Mouse (Mus musculus) heart, embryonic 10.5 days (tissue): ENCODE results near the gene Catsperz. TPM values are rescaled to one million over a fixed set of nuclear protein-coding genes. Genes with fewer than 3 reads are reported as not detected.
"Not testable (repeated sequence)": the region's sequence is repeated elsewhere in the genome, so short reads cannot be mapped to it uniquely, and the experiment has no call there.

ENCODE experiments used
- DNase-seq: peaks from one replicate; pipeline ENCODE4 v3.0.0-alpha.2; 2017; ENCODE audit warnings: low spot score
- H3K27ac ChIP-seq: fragments of 300-500 bp; sonication (generic); 2 replicates; pipeline ENCODE4 v1.5.1; 2016; ENCODE audit warnings: mild to moderate bottlenecking
- H3K27me3 ChIP-seq: fragments of 300-500 bp; sonication (generic); 2 replicates; pipeline ENCODE4 v1.6.1; 2016; ENCODE audit warnings: mild to moderate bottlenecking; ENCODE audit not compliant: poor library complexity, insufficient read depth, severe bottlenecking
- H3K36me3 ChIP-seq: fragments of 300-500 bp; sonication (generic); 2 replicates; pipeline ENCODE4 v1.6.1; 2016; ENCODE audit warnings: mild to moderate bottlenecking, moderate library complexity
- H3K4me1 ChIP-seq: fragments of 300-500 bp; sonication (generic); 2 replicates; pipeline ENCODE4 v1.6.1; 2016; ENCODE audit warnings: mild to moderate bottlenecking
- H3K4me3 ChIP-seq: fragments of 300-500 bp; sonication (generic); 2 replicates; pipeline ENCODE4 v1.5.1; 2016; ENCODE audit warnings: mild to moderate bottlenecking, moderate library complexity
- H3K9me3 ChIP-seq: fragments of 300-500 bp; sonication (generic); 2 replicates; pipeline ENCODE4 v1.6.1; 2016; ENCODE audit warnings: mild to moderate bottlenecking, moderate library complexity
- WGBS: fragments of 180-500 bp; shearing (Covaris S2); methylation state at CpG from one replicate; pipeline ENCODE4 v1.1.7; 2016; 5-methylcytosine and 5-hydroxymethylcytosine counted together
- polyA plus RNA-seq: library from polyadenylated mRNA; unstranded; fragments of >200 nt; fragmentation: Nextera tagmentation; extraction: Ambion mirVana; gene quantifications from 2 replicates; pipeline ENCODE4 v1.2.1, GENCODE M21; 2016

Gene Catsperz
- polyA plus RNA-seq, 1 experiment from 2014 or later = 2.3 TPM

DNA sequence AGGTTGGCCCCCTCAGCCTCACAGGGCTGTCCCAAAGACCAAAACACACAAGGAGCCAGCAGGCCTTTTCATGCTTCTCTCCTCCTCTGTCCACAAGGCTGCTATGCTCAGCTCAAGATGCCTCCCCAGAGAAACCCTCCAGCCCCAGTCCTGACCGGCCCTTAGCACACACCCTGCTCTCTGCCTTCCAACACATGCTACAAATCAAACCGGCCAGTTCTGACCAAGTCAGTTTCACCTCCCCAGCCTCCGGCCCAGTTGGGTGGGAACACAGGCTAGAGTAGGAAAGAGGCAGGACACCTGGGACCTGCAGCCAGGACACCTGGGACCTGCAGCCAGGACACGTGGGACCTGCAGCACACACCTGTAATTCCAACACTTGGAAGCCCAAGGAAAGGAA is 8.7 kb downstream of the Catsperz start:
- H3K9me3 ChIP-seq = no peaks in the 10 kb centered on the region
- no peak overlapping the region for H3K27ac ChIP-seq
- no peak for DNase-seq
- H3K36me3 ChIP-seq = peaks cover 36% of the 10 kb centered on the region
- H3K4me3 ChIP-seq = no peak overlapping the region
- WGBS = 84% methylated on average over 4 of the region's 4 CpGs
- no peaks in the 10 kb centered on the region for H3K27me3 ChIP-seq
- peaks cover 35% of the 10 kb centered on the region for H3K4me1 ChIP-seq

DNA sequence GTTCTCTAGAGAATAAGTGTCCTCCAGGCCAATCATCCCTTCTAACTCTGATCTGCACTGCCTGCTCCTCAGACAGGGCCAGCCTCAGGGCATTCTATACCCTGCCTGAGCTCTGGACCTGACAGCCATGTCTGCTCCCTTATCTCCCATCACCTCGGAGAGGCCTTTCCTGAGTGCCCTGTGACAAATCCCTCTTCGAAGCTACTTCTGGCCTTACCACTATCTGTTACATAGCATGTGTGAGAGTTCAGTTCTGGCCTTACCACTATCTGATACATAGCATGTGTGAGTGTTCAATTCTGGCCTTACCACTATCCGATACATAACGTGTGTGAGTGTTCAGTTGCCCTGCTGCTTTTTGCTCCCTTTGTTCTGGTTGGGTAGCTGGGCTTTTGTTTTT is 9.9 kb downstream of the Catsperz start:
- Histone ChIP-seq H3K4me3 (no peak overlapping the region), H3K9me3 (no peaks in the 10 kb centered on the region), H3K4me1 (peaks cover 35% of the 10 kb centered on the region), H3K27ac (0 out of 2 replicates have a peak overlapping the region, but pooled peaks have one; percentile 31), H3K36me3 (peaks cover 42% of the 10 kb centered on the region), H3K27me3 (no peaks in the 10 kb centered on the region)
- no peak for DNase-seq
- 43% methylated on average over 4 of the region's 4 CpGs for WGBS

DNA sequence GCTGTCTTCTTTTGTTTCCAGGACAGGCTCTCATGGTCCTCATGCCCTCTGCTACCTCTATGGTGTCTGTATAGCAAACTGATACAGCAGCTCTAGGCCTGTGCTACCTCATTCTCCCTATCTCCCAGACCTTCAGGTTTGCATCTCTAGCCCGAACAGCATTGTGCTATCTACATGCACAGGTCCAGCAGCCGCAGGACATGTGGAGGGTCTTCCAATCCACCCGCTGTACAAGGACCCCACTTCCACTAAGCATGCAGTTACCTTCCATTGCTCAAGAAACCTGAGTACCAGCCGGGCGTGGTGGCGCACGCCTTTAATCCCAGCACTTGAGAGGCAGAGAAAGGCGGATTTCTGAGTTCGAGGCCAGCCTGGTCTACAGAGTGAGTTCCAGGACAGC is 10.6 kb downstream of the Catsperz start:
- H3K4me1 ChIP-seq = peaks cover 29% of the 10 kb centered on the region
- no peak for DNase-seq
- 89% methylated on average over 9 of the region's 9 CpGs for WGBS
- no peak overlapping the region for H3K27ac ChIP-seq
- no peaks in the 10 kb centered on the region for H3K9me3 ChIP-seq
- no peak overlapping the region for H3K4me3 ChIP-seq
- no peaks in the 10 kb centered on the region for H3K27me3 ChIP-seq
- H3K36me3 ChIP-seq = peaks cover 40% of the 10 kb centered on the region

DNA sequence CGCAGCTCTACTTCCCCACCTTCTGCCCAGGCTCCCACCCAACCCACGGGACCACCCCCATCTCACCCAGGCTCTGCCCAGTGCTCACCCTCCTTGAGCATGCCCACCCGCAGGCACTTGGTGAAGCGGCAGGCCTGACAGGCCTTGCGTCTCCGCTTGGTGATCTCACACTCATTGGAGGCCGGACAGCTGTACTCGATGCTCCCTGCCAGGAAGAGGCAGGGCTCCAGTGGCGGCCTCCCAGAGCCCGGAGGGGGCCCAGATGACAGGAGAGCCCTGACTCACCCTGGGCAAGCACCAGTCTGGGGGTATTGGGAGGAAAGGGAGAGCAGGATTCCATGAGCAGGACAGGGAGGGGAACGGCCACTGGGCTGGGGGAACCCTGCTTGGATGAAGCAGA is 11.2 kb downstream of the Catsperz start:
- peaks cover 38% of the 10 kb centered on the region for H3K36me3 ChIP-seq
- 88% methylated on average over 11 of the region's 11 CpGs for whole genome bisulfite sequencing
- H3K27ac ChIP-seq = no peak overlapping the region
- H3K4me1 ChIP-seq = peaks cover 28% of the 10 kb centered on the region
- no peak overlapping the region for H3K4me3 ChIP-seq
- no peaks in the 10 kb centered on the region for H3K27me3 ChIP-seq
- no peak for DNase-seq
- H3K9me3 ChIP-seq = no peaks in the 10 kb centered on the region

DNA sequence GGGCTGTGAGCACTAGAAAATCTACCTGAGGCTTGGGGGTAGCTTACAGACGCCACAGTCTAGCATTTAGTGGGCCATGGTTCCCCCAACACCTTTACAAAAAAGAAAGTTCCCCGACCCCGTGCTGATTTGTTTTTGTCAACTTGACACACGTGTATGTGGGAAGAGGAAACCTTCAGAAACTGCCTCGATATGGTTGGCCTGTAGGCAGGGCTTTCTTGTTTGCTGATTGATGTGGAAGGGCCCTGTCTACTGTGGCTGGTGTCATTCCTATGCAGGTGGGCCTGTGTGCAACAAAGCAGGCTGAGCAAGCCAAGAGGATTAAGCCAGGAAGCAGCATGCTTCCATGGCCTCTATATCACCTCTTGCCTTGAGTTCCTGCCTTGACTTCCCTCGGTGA is 12.1 kb downstream of the Catsperz start:
- no peak for DNase-seq
- Histone ChIP-seq H3K27ac (no peak overlapping the region), H3K4me3 (no peak overlapping the region), H3K36me3 (peaks cover 34% of the 10 kb centered on the region), H3K4me1 (peaks cover 38% of the 10 kb centered on the region), H3K27me3 (no peaks in the 10 kb centered on the region), H3K9me3 (no peaks in the 10 kb centered on the region)
- 85% methylated on average over 6 of the region's 6 CpGs for WGBS

DNA sequence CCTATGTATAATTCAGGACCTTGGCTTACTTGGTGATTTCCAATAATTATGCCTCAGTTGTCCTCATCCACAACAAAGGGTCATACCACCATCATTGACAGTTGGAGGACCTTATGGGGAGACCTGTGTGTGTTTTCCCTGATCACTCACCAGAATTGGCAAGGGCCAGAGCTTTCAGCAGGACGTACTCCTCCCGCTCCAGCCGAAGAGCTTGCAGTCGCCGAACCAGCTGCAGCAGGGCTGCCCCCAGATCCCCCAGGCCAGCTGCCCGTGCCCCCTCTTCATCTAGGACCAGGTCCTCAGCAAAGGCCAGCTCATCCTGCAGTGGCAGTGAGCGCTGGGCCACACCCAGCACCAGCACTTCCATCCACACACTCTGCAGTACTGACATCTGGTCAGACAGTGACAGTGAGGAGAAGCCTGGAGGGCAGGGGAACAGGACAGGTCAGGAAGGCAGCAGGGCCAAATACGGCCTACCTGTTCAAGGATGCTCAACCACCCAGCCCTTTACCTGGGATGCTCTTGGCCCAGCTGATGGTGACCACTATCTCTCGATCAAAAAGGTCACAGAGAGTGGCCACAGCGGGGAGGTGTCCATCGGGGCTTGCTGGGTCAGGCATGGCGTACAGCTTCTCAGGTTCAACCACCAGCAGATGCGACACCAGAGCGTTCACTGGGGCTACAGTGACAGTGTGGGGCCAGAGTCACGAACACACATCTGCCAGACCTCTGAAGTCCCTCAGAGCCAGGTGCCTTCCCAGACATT is 12.8 kb downstream of the Catsperz start:
- no peak for DNase-seq
- Histone ChIP-seq H3K4me1 (peaks cover 44% of the 10 kb centered on the region), H3K4me3 (no peak overlapping the region), H3K27ac (no peak overlapping the region), H3K27me3 (no peaks in the 10 kb centered on the region), H3K36me3 (peaks cover 34% of the 10 kb centered on the region), H3K9me3 (no peaks in the 10 kb centered on the region)
- WGBS = 95% methylated on average over 15 of the region's 15 CpGs

DNA sequence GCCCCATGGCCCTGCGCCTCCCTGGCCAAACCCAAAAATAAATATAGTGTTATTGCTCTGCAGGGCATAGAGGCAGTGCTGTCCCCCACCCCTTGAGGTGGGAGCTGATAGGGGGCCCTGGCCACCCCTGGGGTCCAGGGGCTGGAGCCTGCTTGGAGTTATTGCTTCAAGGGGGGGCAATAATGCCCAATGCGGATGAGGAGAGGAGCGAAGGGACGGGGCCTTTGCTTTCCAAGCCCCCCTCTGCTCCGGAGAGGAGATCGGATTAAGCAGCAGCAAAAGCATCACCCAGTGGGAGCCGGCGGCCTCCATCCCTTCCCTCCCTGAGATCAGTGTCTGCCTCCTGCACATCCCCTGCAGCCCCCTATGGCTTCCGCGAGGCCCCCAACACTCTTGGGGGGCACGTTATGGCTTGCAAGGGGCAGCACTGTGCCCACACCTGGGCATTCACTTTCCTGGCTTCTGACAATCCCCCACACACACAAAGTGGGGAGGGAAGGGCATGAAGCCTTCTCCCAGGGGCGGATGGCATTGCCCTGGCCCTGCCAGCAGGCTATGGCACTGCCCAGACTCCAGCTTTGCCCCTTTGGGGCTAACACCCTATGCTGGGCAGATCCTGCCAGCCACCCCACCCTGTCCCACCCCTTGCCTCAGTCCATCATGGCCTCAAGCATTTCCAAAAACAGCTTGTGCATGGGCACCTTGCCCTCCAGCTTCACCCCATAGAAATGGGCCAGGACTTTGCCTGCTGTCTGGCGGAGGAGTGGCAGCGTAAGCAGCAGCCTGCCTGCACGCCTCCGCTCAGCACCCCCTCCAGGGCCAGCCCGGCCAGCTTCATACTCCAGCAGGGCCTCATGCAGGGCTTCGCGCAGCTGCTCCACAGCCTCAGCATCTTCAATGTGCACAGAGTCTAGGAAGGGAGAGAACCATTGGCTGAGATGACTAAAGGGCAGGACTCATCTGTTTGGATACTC is 13.8 kb downstream of the Catsperz start:
- Histone ChIP-seq H3K4me3 (peak overlapping the region; percentile 76), H3K4me1 (peaks cover 46% of the 10 kb centered on the region), H3K9me3 (no peaks in the 10 kb centered on the region), H3K36me3 (peaks cover 44% of the 10 kb centered on the region), H3K27ac (peak overlapping the region; percentile 17; the same call in 1 of the 2 replicates), H3K27me3 (no peaks in the 10 kb centered on the region)
- peak; percentile 74 for DNase-seq
- WGBS = 83% methylated on average over 19 of the region's 19 CpGs

DNA sequence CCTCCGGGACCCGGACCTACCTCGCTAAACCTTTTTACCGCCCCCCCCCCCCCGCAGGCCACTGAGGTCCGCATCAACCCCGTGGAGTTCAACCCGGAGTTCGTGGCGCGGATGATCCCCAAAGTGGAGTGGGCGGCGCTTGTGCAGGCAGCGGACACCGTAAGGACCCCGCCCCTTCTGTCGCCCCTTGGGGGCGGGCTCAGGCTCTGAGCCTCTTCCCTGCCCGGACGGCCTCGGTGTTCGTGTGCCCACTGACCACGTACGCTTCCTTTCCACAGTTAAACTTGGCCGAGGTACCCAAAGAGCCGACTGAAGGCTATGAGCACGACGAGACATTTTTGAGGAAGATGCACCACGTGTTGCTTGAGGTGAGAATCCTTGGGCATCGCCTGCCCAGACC is 14.9 kb downstream of the Catsperz start:
- not testable (repeated sequence) for H3K9me3 ChIP-seq, H3K27me3 ChIP-seq
- Histone ChIP-seq H3K4me3 (peak overlapping the region; percentile 76), H3K4me1 (peaks cover 42% of the 10 kb centered on the region), H3K27ac (peak overlapping the region; percentile 96), H3K36me3 (peaks cover 54% of the 10 kb centered on the region)
- WGBS = under 1% methylated on average over 28 of the region's 30 CpGs
- DNase-seq = peak; percentile 87

DNA sequence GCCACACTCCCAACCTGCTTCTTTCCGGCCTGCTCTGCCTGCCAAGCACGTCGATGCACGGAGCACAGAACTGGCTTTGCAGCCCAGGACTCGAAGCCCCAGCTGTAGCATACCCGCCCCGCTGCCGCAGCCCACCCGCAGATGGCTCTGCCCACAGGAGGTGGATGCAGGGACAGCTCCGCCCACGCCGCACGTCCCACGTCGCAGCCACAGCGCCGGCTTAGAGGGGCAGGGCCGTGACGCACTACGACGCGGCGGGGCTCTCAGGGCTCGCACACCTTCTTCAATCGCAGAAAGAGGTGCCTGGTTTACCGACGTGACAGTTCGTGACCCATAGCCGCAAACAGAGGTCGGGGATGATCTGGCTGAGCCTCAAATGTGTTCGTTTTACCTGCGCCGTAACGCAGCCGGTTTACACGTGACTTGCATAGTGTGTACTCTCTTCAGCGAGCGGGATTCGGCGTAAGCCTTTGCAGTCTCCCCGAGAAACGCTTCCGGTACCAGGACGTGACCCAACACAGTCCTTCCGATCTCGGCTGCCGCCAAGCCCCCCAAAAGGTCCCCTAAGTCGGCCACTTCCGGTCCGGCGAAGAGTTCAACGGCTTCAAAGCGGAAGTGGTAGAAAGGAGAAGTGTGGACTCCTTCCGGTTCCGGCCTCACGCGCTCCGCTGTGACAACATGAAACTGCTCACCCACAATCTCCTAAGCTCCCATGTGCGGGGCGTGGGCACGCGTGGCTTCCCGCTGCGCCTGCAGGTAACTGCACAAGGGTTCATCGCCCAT is 15.5 kb downstream of the Catsperz start, which contains the start of the genes Trmt112 and Prdx5:
Trmt112 (plus strand) TSS at position 192 of the 783 bp plus-strand sequence.
Prdx5 (minus strand) TSS at position 600 of the 783 bp plus-strand sequence.
- peaks cover 60% of the 10 kb centered on the region for H3K36me3 ChIP-seq
- H3K4me1 ChIP-seq = peaks cover 37% of the 10 kb centered on the region
- WGBS = under 1% methylated on average over 65 of the region's 65 CpGs
- peak within 1 kb of the TSS; percentile 96 for H3K27ac ChIP-seq
- no peaks in the 10 kb centered on the region for H3K27me3 ChIP-seq
- peak; percentile 96 for DNase-seq
- H3K4me3 ChIP-seq = peak within 1 kb of the TSS; percentile 76
- no peaks in the 10 kb centered on the region for H3K9me3 ChIP-seq

DNA sequence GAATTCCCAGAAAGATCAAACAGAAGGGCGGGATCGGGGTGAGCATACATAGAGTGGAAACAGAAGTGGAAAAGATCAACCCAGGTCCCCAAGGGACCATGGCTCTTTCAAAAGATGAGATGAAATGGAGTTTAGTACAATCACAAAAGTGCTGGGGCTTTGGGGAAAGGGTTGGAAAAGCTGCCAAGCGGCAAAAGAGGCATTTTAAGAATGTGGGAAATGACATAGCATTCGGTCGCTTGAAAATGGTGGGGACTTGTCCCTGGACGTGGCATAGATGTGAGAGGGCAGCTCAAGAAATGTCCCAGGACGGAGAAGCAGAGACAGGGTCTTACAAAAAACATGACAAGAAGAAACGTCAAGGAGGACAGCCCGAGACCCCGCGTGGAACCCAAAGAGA is 16.2 kb downstream of the Catsperz start:
- peaks cover 62% of the 10 kb centered on the region for H3K36me3 ChIP-seq
- peaks cover 37% of the 10 kb centered on the region for H3K4me1 ChIP-seq
- no peaks in the 10 kb centered on the region for H3K9me3 ChIP-seq
- WGBS = 10% methylated on average over 11 of the region's 11 CpGs
- no peak for DNase-seq
- peak overlapping the region; percentile 76 for H3K4me3 ChIP-seq
- H3K27ac ChIP-seq = peak overlapping the region; percentile 96
- H3K27me3 ChIP-seq = no peaks in the 10 kb centered on the region

DNA sequence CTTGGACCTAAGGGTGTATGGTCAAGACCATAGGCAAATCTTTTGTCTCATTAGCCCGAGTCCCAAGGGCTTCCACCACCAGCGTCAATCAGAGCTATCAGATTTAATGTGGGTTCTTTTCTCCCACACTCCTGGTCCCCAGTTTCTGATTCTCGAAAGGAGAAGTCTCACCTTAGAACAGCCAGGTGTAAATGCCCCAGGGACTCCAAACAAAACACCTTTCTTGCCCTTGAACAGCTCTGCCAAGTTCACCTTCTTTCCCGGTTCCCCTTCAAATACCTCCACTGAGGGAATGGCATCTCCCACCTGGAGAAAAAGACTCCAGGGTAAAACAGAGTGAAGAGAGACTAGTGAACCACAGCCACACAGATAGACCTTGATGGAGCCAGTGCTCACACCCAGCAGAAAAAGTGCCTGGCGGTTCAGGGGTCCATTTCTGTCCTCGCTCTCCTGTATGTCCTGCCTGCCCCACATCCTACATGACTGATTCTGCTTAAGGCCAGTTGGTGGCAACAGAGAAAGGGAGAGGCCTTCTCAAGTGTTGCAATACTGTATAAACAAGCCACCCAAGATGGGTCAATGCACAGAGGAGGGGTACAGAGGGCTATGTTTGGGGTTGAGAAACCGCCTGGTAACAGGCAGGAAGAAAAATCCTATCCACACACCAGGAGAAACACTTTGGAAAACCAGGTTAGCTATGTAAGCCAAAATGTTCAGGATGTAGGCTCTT is 17.2 kb downstream of the Catsperz start:
- WGBS = 85% methylated on average over 7 of the region's 7 CpGs
- Histone ChIP-seq H3K9me3 (no peaks in the 10 kb centered on the region), H3K27ac (peak overlapping the region; percentile 96; the same call in 1 of the 2 replicates), H3K36me3 (peaks cover 54% of the 10 kb centered on the region), H3K4me1 (peaks cover 37% of the 10 kb centered on the region), H3K27me3 (no peaks in the 10 kb centered on the region), H3K4me3 (peak overlapping the region; percentile 76)
- DNase-seq = peak; percentile 62

DNA sequence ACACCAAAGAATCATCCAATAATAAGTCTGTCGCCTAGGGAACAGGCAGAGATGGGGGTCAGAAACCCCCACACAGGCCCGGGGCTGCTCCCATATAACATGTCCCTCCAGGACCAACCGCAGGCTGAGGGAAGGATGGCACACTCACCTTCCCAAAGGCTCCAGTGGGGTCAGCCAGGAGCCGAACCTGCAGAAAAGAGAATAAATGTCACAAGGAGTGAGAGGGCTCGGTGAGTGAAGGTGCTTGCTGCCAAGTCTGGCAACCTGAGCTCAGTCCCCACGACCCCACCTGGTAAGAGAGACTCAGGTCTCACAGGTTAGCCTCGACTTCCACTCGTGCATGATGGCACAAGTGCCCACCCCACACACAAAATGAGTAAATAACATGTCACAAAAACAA is 18.1 kb downstream of the Catsperz start:
- 85% methylated on average over 8 of the region's 8 CpGs for WGBS
- peaks cover 37% of the 10 kb centered on the region for H3K4me1 ChIP-seq

More for the DNA sequence above, 18.1 kb downstream of the Catsperz start:
- Histone ChIP-seq H3K27me3 (no peaks in the 10 kb centered on the region), H3K36me3 (peaks cover 46% of the 10 kb centered on the region), H3K9me3 (no peaks in the 10 kb centered on the region), H3K4me3 (no peak overlapping the region), H3K27ac (no peak overlapping the region)
- DNase-seq = no peak
